Mouse (Mus musculus): ENCODE data around the gene Ctsk.

DNA sequence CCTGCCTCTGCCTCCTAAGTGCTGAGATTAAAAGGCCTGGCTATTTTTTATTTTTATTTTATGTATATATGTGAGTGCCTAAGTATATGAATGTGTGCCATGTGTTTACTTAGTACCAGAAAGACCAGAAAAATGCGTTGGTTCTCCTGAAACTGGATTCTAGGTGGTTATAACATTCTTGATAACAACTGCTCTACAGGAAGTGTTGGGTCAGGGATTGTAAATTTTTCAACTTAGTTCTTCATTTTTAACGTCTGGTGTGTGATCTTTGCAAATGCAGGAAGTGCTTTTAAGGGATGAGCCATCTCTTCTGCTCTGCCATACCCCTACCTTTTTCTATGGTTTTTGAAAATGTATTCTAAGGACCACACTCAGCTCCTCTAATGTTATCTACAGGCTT is 12.6 kb upstream of the Ctsk start:
- no peak for TF ChIP-seq CTCF (conservative IDR thresholded peaks at IDR 0.05; ENCODE audit: low read length)
- TF ChIP-seq NANOG (IDR thresholded peaks at IDR 0.05; ENCODE audit: borderline replicate concordance, low read length): no peak
- TF ChIP-seq POU5F1 (IDR thresholded peaks at IDR 0.05; ENCODE audit: borderline replicate concordance, low read length): no peak
